Mouse (Mus musculus) olfactory bulb, adult 2 months (tissue): ENCODE results near the gene Gamt.

Experiments
- CTCF ChIP-seq: fragments of 200-500 bp; IDR thresholded peaks from 2 replicates; pipeline ENCODE4 v1.5.1; 2012; ENCODE audit warnings: low read depth, mild to moderate bottlenecking, low read length, moderate library complexity; ENCODE audit not compliant: insufficient read depth
- POLR2A ChIP-seq: fragments of 200-500 bp; IDR thresholded peaks from 2 replicates; pipeline ENCODE4 v1.6.1; 2012; ENCODE audit warnings: mild to moderate bottlenecking, low read depth, low read length, moderate library complexity; ENCODE audit not compliant: insufficient read depth

DNA sequence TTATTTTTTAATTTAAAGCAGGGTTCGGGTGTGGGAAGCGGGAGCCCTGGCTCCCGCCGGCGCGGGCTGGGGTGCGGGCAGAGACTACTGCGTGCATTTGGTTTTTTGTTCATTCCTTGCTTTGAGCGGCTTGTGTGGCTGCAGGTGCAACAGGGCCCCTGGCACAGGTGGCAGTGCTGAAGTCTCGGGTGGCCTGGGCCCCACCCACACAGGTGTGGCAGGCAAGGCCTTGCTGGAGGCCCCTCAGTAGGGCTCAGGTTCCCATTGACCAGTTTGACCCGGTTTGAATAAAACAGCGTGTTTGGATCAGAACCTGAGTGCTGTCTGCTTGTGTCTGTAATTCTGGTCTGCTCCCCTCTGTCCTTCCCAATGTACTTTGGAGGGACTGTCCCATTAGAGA is 27.3 kb upstream of the Gamt start:
- TF ChIP-seq POLR2A = no peak
- TF ChIP-seq CTCF = no peak
